Comparison of ENCODE assay signal across 18 mouse cellular contexts in the genomic region with DNA sequence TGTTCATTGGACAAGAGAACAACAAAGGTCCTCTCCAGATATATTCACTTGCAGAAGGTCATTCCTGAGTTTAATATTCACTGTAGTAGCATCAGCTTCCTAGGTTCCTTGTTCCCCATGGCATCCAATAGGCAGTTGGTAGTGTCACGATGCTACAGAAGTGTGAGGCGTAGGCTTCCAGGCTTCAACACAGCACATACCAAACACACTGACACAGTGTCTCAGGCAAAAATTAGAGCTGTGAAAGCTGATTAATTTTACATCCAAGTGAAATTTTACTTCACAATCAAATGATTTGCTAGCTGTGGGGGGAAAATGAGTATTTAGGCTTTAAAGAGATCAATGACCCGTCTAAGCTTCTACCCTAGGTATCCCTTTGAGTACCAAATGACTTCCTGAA.
"Had no signal": no experiment of that assay in that cellular context is flagged by ENCODE, and none has a peak within 500 bp of the region (broad histone marks: within the 10 kb centered on the region; RNA-seq: fewer than 3 reads in every experiment).

No protein-coding gene starts in this region.

- DNase-seq: kidney, adult 11 months; kidney, postnatal 10 days; kidney, postnatal 4 days; liver; liver, embryonic 13.5 days; liver, postnatal 0 days; lung, postnatal 14 days; retina, postnatal 1 day; right cerebral cortex, postnatal 4 days; spleen, adult 18-20 months; thymus, adult 2 months; thymus, postnatal 25 days had no signal

- H3K4me3 ChIP-seq: limb, embryonic 12.5 days; liver, embryonic 13.5 days; lung, embryonic 15.5 days; megakaryocyte, embryonic 14.5 days; midbrain, embryonic 15.5 days; neural tube, embryonic 12.5 days had no signal

- H3K27ac ChIP-seq: limb, embryonic 12.5 days; liver, embryonic 13.5 days; lung, embryonic 15.5 days; macrophage; midbrain, embryonic 15.5 days; neural tube, embryonic 12.5 days had no signal
